Comparison of ENCODE assay signal across 24 mouse cellular contexts in the genomic region with DNA sequence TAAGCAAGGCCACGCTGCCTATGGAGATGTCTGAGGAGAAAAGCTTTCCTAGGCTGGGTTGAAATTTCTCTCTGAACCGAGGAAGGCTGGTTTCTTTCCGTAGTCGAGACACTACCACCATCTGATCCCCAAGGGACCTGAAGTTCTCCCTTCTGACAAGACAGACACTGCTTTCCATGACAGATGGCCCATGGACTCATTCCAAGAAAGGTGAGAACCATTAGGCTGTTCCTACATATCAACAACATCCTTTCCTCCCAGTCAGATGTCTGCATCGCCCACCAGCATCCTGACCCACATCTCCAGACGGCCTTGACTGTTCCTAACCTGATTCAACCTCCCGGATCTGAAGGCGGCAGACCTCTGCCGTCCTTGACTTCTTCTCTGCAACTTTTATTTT.
"Had no signal": no experiment of that assay in that cellular context is flagged by ENCODE, and none has a peak within 500 bp of the region (broad histone marks: within the 10 kb centered on the region; RNA-seq: fewer than 3 reads in every experiment).

No protein-coding gene starts in this region.

- H3K27ac ChIP-seq: gastrocnemius, adult 2 months; heart, embryonic 10.5 days; hindbrain, embryonic 10.5 days; hindbrain, embryonic 12.5 days; hindbrain, embryonic 15.5 days; hindbrain, postnatal 0 days; limb, embryonic 10.5 days; limb, embryonic 12.5 days; liver, embryonic 13.5 days; liver, embryonic 15.5 days had no signal

- H3K4me3 ChIP-seq: gastrocnemius, adult 2 months; heart, embryonic 10.5 days; heart, embryonic 12.5 days; hindbrain, embryonic 10.5 days; hindbrain, embryonic 12.5 days; hindbrain, embryonic 15.5 days; limb, embryonic 10.5 days; limb, embryonic 12.5 days; liver, embryonic 13.5 days; liver, embryonic 15.5 days had no signal

- ATAC-seq: hindbrain, postnatal 0 days; intestine, postnatal 0 days; liver, postnatal 0 days had no signal

- H3K4me1 ChIP-seq: heart, embryonic 10.5 days; heart, embryonic 12.5 days; hindbrain, embryonic 10.5 days; hindbrain, embryonic 12.5 days; hindbrain, embryonic 15.5 days; limb, embryonic 10.5 days; limb, embryonic 12.5 days; liver, embryonic 13.5 days; liver, embryonic 15.5 days had no signal

- DNase-seq: gastrocnemius, adult 2 months; gastrocnemius, postnatal 10 days; gastrocnemius, postnatal 25 days; heart, adult 18-20 months; heart, postnatal 10 days; heart, postnatal 4 days; kidney, adult 18-20 months; kidney, adult 8-10 months; kidney, postnatal 10 days; kidney, postnatal 25 days; kidney, postnatal 4 days; liver; liver, embryonic 13.5 days; liver, postnatal 0 days had no signal
